Mouse (Mus musculus): ENCODE results near the gene Rnf123.

DNA sequence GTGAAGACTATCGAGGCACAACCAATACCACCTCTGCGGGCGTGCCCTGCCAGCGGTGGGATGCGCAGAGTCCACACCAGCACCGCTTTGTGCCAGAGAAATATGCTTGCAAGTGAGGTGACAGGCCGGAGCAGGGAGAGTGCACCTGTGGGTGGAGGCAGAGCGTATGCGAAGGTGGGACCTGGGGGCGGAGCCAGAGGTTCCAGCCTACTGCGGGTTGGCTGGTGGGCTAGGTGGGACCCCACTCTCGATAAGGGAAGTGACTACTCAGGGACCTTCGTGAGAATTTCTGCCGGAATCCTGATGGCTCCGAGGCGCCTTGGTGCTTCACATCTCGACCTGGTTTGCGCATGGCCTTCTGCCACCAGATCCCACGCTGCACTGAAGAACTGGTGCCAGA lies 597 bp downstream of the Rnf123 start:
- 0 out of 2 replicates have a peak, but pooled peaks have one; percentile 12 for TF ChIP-seq CTCF (IDR thresholded peaks at IDR 0.05; ENCODE audit: low read depth)
- no peak for TF ChIP-seq EP300 (IDR thresholded peaks at IDR 0.05; ENCODE audit: low read depth)

All from liver, embryonic 14.5 days (tissue).